Mouse (Mus musculus) lung, postnatal 14 days (tissue): ENCODE measurements around the gene Tfap2b.

Source experiments
- DNase-seq: peaks from one replicate; pipeline ENCODE4 v3.0.0; 2021

Gene Tfap2b

DNA sequence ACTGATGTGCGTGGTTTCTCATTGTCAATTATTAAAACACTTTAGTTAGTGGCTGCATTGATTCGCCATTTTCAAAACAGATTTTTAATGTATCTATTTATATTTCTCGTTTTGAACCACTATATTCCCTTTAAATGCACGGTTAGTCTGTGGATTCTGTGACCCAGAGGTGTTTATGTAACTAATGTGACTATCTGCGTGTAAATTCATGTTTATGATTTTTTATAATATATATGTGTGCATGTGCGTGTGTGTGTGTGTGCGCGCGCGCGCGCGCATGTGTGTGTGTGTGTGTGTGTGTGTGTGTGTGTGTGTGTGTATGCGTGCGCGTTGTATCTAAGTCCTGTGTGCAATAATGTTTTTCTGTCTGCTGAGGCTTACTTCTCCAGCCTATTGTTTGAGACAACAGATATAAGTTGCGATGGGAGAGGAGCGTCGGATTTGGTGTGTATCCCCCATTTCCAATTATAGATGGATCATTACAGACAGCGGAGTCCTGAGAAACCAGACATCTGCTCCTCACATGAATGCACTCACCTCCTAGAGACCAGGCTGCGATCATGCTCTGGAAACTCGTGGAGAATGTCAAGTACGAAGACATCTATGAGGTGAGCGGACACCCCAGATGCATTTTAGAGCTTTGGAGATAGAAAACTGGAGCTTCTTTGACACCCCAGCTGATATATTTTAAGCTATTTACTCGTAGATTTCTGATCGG, at the start of gene Tfap2b:
Gene Tfap2b (plus strand): TSS at position 274 of the 718 bp plus-strand sequence.
- DNase-seq: no peak

- peak; percentile 0 for DNase-seq
These were observed 29.8 kb upstream of the Tfap2b start for GRCm38 (mm10) chr1:19178742-19179397.

- peak; percentile 24 for DNase-seq
These were observed 3.1 kb upstream of the Tfap2b start for GRCm38 (mm10) chr1:19205649-19206048.

DNA sequence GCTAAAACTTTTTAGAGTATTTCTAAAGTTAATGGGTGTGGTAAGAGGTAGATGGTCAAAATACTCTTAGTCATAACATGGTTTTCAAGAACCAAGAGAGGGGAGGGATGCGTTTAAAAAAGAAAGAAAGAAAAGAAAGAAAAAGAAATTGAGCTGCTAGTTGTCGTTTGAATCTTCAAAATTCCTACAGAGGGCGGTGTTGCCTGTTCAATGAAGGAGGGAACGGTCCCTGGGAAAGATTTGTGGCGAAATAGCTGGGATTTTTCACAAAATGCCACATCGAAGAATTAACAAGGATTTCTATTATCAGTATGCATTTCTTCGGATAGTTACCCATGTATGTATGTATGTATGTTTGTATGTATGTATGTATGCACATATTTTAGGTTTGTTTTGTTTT, 2.5 kb upstream of the Tfap2b start:
- no peak for DNase-seq

GRCm38 (mm10) chr1:19207611-19208010, 1.1 kb upstream of the Tfap2b start:
- DNase-seq: no peak

GRCm38 (mm10) chr1:19209359-19209745, 638 bp downstream of the Tfap2b start:
- DNase-seq: no peak

GRCm38 (mm10) chr1:19209776-19210175, 1.1 kb downstream of the Tfap2b start:
- no peak for DNase-seq

GRCm38 (mm10) chr1:19210215-19211032, 1.7 kb downstream of the Tfap2b start:
- no peak for DNase-seq

DNA sequence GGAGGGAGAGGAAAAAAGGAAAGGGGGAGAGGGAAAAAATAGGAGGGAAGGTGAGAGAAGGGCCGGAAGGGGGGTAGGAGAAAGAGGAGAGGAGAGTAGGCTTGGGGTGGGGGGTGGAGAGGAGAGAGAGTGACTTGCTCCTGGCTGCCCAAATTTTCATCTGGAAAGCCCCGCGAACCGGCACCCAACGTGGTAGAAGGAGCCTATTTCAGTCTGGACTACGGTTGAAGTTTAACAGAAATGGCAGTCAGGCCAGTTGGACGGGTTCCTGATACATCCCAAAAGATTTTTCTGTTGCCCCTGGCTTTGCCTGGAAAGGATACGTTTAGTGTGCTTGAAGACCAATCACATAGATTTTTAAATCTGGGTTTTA, 2.3 kb downstream of the Tfap2b start:
- no peak for DNase-seq

- DNase-seq: no peak
These were observed 2.9 kb downstream of the Tfap2b start for GRCm38 (mm10) chr1:19211546-19212154.

DNA sequence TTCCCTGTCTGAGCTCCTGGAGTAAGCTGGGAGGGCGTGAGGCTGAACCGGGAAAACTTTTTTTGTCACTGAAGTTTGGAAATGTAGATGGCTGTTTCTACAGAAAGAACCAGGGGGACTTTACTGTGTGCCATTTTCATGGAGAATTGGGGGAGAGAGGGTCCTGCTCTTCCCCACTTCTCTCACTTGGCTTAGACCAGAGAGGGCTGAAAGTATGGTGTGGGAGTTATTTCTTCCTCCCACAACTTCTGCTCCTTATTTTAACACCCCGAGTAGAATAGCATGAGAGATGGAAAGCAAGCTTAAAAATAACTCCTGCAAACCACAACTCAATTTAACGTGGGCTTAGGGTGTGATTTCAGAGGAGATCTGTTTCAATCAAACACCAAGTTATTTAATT, 4.0 kb downstream of the Tfap2b start:
- DNase-seq: no peak

GRCm38 (mm10) chr1:19213171-19213570, 4.5 kb downstream of the Tfap2b start:
- DNase-seq: no peak

GRCm38 (mm10) chr1:19213851-19214395, 5.2 kb downstream of the Tfap2b start:
- DNase-seq: no peak

GRCm38 (mm10) chr1:19217391-19217790, 8.7 kb downstream of the Tfap2b start:
- DNase-seq: no peak

DNA sequence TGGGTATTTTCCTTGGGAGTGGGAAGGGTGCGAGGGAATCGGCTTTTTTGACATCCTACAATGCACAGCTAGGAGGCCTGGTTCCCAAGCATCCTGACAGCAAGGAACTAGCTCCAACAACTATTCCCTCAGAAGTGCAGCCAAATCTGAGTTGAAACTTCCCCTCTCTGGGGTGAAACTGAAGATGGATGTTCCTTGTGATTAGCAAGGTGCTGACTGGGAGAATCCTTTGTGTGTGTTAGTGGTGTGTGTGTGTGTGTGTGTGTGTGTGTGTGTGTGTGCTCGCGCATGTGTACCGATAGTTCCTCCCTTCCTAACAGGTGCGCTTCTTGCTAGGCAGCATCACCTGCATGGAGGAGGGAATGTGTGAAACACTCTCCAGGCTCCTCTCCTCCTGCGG, 9.5 kb downstream of the Tfap2b start:
- DNase-seq: no peak

- no peak for DNase-seq
These were observed 10.7 kb downstream of the Tfap2b start for GRCm38 (mm10) chr1:19219381-19219780.

DNA sequence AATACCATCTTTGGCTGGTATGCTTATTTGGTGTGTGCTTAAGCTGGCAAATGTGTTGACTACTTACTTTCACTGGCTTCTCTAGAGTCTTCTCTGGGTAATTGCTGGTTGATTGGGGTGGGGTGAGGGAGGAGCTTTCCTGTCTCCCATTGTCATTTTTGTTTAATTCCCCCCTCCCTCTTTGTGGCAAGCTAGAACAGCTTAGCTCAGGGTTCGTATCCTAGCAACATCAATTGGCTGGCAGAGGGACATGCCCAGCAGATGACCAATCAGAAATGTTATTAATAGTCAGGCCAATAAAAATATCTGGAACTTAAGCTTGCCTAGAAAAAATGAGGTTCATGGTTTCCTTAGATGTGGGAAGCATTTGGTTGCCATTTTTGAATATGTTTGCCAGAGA, 11.8 kb downstream of the Tfap2b start:
- no peak for DNase-seq

DNA sequence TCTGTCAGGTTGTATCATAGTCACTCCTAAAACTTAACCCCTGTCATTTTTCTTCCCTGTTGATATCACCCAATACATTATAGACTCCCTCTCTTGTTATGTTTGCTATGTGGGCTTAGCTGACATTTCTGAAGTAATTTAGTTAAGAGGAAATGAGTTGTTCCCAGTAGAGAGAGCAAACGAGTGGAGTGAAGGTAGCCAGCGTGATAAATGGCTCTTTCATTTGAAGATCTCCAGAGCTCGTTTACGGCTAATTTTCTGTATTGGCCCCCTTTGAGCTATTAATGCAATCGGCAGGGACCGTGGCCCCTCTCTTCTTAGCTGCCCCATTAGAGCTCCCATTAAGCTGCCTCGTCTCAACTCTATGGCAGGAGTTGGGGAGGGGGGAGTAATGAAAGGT, 12.9 kb downstream of the Tfap2b start:
- no peak for DNase-seq

- DNase-seq: no peak
These were observed 18.0 kb downstream of the Tfap2b start for GRCm38 (mm10) chr1:19226699-19227098.

DNA sequence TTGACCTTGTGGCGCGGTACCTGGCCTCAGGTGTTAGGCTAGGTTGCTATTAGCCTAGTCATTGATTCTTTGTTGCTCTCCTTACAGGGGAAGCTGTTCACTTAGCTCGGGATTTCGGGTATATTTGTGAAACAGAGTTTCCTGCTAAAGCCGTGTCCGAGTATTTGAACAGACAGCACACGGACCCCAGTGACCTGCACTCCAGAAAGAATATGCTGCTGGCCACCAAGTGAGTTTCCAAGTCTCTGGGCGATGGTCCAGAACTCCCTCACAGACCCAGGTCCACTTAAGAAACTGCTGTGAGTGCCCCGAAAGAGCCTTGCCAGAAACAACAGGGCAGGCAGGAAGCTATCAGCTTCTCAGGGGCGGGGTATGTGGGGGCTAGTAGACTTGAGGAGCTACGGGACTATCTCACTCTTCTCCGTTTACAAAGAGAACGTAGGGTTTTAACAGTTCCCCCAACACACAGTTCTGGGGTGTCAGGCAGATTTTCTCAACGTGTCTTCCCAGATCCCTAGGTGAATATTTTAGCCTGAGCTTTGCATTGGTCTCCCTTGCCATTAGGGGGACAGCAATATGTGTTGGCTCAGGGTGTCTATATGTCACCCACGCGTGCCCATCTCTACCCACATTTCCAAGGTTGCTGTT, 22.3 kb downstream of the Tfap2b start:
- no peak for DNase-seq

DNA sequence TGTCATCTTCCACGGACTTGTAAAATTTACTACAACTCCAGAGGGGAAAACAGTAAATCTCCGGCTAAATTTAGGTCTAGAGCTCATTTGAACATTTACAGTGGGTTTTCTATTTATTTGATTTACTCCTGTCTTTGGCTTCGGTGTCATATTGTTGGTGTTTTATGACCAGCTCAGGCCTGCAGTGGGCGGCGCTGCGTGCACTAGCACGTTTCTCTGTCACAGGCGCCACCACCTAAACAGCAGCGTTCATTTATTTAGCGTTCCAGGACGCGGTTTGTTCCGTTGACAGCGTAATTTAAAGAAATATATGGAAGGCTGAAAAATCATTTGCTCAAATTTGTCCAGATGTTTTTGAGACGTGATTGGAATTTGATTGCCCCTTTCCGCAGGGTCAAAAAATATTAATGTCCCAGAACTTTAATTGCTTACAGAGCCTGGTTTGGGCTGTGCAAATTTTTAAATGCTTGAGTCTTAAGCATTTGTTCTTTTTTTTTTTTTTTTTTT, 22.9 kb downstream of the Tfap2b start:
- no peak for DNase-seq

GRCm38 (mm10) chr1:19232743-19233142, 24.0 kb downstream of the Tfap2b start:
- DNase-seq: no peak
